Mouse (Mus musculus) adrenal gland, postnatal 25 days (tissue): ENCODE measurements at regions not wholly inside any gene's neighbourhood (a gene's known extent, or its start where the extent isn't known, plus 50 kb on each side); places are given as distances from the start of the nearest gene placed in this dataset.

ENCODE experiments used
- DNase-seq: peaks from one replicate; pipeline ENCODE4 v3.0.0; 2021; ENCODE audit warnings: mixed read lengths

DNA sequence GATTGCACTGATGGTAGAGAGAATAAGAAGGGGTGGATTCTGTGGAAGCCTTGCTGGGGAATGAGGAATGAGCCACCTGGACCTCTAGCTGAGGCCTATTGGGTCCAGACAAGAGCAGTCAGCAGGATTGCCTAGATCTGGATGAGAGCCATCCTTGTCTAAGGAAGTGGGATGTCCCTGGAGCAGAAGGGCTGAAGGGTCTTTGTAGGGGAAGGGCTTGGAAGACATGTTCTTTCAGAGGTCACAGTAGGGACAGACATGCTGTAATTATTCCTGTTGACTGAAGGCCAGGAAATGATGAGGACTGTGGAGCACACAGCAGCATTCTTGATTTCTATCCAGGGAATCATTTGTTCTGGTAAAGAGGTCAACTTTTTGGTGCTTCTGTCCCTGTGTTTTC, 86.2 kb upstream of the Nectin3 start:
- DNase-seq, result no peak

GRCm38 (mm10) chr16:46581115-46581514, 82.8 kb upstream of the Nectin3 start:
- no peak for DNase-seq

GRCm38 (mm10) chr16:46574221-46574620, 75.9 kb upstream of the Nectin3 start:
- DNase-seq, result no peak

GRCm38 (mm10) chr16:46567446-46567845, 69.1 kb upstream of the Nectin3 start:
- DNase-seq, result no peak

DNA sequence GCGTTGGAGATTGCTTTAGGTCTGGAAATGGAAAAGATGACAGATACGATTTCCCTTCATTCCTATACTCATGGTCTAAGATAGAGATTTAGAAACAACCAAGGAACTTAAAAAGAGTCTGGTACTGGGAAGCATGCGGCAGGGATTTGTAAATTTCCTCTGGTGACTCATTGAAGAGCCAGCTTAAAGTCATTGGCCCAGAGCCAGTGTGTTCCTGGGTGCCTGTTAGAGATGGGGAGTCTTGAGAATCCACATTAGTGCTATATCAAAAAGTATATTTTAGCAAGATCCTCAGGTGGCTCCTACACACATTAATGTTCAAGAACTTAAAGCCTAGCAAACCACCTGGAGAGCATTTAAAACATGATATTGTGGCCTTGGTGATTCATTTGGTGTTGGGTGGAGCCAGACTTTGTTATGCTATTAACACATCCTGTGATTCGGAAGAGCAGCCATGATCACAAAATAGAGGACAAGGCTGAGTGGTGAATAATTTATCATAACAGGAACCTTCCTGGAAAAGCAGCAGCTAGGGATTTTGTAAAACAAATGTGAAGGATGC, 67.8 kb upstream of the Nectin3 start:
- peak; percentile 62 for DNase-seq

DNA sequence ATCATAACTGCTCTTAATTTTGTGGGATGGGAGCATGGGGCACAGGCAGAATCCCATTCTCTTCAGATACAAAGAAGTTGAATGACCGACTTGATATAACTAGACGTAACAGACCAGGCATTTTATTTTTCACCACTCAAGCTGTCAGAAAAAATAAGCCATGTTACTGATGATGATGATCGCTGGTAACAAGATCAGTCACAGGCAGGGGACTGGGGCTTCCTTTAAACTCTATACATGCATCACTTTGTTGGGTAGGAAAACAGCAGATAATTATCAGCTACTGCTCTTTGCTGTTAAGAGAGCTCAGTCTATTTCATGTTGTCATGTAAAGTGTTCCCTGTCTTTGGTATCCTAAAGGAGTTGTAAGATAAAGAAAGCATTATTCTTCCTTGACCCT, 59.0 kb upstream of the Nectin3 start:
- DNase-seq, result no peak

DNA sequence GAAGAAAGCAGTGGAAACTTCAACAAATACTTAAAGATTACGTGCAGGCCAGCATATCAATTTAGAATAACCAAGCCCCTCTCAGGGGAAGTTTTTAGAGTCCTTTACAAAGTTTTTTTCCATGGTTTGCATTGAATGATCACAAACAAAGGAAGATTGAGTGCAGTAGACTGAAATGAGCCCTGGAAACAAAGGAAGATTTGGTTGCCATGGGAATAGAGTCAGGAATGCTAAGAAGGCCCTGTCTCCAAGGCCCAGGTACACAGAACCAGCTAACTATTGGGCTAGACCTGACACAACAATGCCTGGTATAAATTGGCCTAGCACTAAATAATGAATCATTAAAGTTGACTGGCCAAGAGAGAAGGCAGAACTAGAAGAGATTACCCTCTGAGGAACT, 49.9 kb upstream of the Nectin3 start:
- no peak for DNase-seq
